Mouse (Mus musculus) heart, embryonic 14.5 days (tissue): ENCODE data around the gene Gm9780. TPM values are rescaled to one million over a fixed set of nuclear protein-coding genes. Genes with fewer than 3 reads are reported as not detected.
"Not testable (repeated sequence)": the region's sequence is repeated elsewhere in the genome, so short reads cannot be mapped to it uniquely, and the experiment has no call there.

ENCODE experiments used
- ATAC-seq: fragments of 200-750 bp; cut with Nextera tagmentation; 2 replicates; pipeline ENCODE4 v1.8.0; 2017; ENCODE audit warnings: low read depth, moderate TSS enrichment; ENCODE audit not compliant: insufficient number of reproducible peaks, insufficient read depth, low FRiP score
- H3K27ac ChIP-seq, 2 experiments: fragments of 200-500 bp in 1 of 2; fragments of 300-500 bp in 1 of 2; sonication (generic) in 1 of 2; replicated peaks in 1 of 2; 2 replicates each; pipeline ENCODE4 v1.5.1; 2012 to 2014; ENCODE audit warnings: low read depth in 2 of 2, low read length in 2 of 2, control low read depth in 1 of 2, mild to moderate bottlenecking in 1 of 2, mixed read lengths in 1 of 2; ENCODE audit not compliant: control insufficient read depth in 1 of 2, insufficient read depth in 1 of 2
- H3K27me3 ChIP-seq: fragments of 300-500 bp; sonication (generic); 2 replicates; pipeline ENCODE4 v1.6.1; 2014; ENCODE audit warnings: mild to moderate bottlenecking, low read length, control low read depth; ENCODE audit not compliant: control insufficient read depth, insufficient read depth
- H3K36me3 ChIP-seq: fragments of 300-500 bp; sonication (generic); 2 replicates; pipeline ENCODE4 v1.6.1; 2014; ENCODE audit warnings: mild to moderate bottlenecking, control low read depth, low read length, mixed read lengths; ENCODE audit not compliant: control insufficient read depth, insufficient read depth
- H3K4me1 ChIP-seq, 2 experiments: fragments of 200-500 bp in 1 of 2; fragments of 300-500 bp in 1 of 2; sonication (generic) in 1 of 2; 2 replicates each; pipeline ENCODE4 v1.6.1; 2012 to 2014; ENCODE audit warnings: low read length in 2 of 2, control low read depth in 1 of 2, mixed read lengths in 1 of 2; ENCODE audit not compliant: control insufficient read depth in 2 of 2, insufficient read depth in 2 of 2
- H3K4me2 ChIP-seq: fragments of 300-500 bp; sonication (generic); 2 replicates; pipeline ENCODE4 v1.6.1; 2014; ENCODE audit warnings: mild to moderate bottlenecking, low read length
- H3K4me3 ChIP-seq, 2 experiments: fragments of 200-500 bp in 1 of 2; fragments of 300-500 bp in 1 of 2; sonication (generic) in 1 of 2; 2 replicates each; pipeline ENCODE4 v1.5.1; 2012 to 2014; ENCODE audit warnings: low read length in 2 of 2, mild to moderate bottlenecking in 2 of 2, control low read depth in 1 of 2, low read depth in 1 of 2, moderate library complexity in 1 of 2; ENCODE audit not compliant: control insufficient read depth in 1 of 2, insufficient read depth in 1 of 2
- H3K9ac ChIP-seq: fragments of 300-500 bp; sonication (generic); 2 replicates; pipeline ENCODE4 v1.6.1; 2014; ENCODE audit warnings: mild to moderate bottlenecking, low read length
- H3K9me3 ChIP-seq: fragments of 300-500 bp; sonication (generic); 2 replicates; pipeline ENCODE4 v1.6.1; 2016; ENCODE audit warnings: low read length, control low read depth; ENCODE audit not compliant: control insufficient read depth
- WGBS: fragments of 180-500 bp; shearing (Covaris S2); extraction: QIAGEN DNeasy Blood & Tissue Kit; methylation state at CpG from one replicate; pipeline ENCODE4 v1.1.7; 2014; 5-methylcytosine and 5-hydroxymethylcytosine counted together
- polyA plus RNA-seq: library from polyadenylated mRNA; unstranded; fragments of >200 nt; fragmentation: Nextera tagmentation; extraction: Ambion mirVana; gene quantifications from 2 replicates; pipeline ENCODE4 v1.2.1, GENCODE M21; 2014

The Gm9780 gene
- 5.9 and 7.5 TPM in 2 replicates for polyA plus RNA-seq

GRCm38 (mm10) chr14:26042611-26043010 lies at the start of gene Gm9780:
TSS of gene Gm9780 (minus strand) at chr14:26042711.
- H3K27me3 ChIP-seq, H3K4me3 ChIP-seq, ATAC-seq, H3K4me1 ChIP-seq, H3K36me3 ChIP-seq, H3K27ac ChIP-seq, H3K9me3 ChIP-seq, H3K9ac ChIP-seq, H3K4me2 ChIP-seq: not testable (repeated sequence)
- no CpG with 5 or more reads among the region's 26 CpGs for WGBS

GRCm38 (mm10) chr14:26081997-26082396 lies 39.5 kb upstream of the Gm9780 start, which contains the start of gene Cphx3:
TSS of gene Cphx3 (plus strand) at chr14:26082297.
- H3K4me1 ChIP-seq, H3K9me3 ChIP-seq, H3K4me3 ChIP-seq, ATAC-seq, H3K27me3 ChIP-seq, H3K9ac ChIP-seq, H3K27ac ChIP-seq, H3K4me2 ChIP-seq, H3K36me3 ChIP-seq: not testable (repeated sequence)
- WGBS: no CpG with 5 or more reads among the region's 1 CpGs

GRCm38 (mm10) chr14:26081216-26081615 lies 38.7 kb upstream of the Gm9780 start, which contains the start of gene Cphx2:
TSS of gene Cphx2 (plus strand) at chr14:26081516.
- H3K27me3 ChIP-seq, H3K27ac ChIP-seq, H3K4me3 ChIP-seq, H3K36me3 ChIP-seq, ATAC-seq, H3K4me2 ChIP-seq, H3K9ac ChIP-seq, H3K4me1 ChIP-seq, H3K9me3 ChIP-seq: not testable (repeated sequence)
- WGBS: no CpG with 5 or more reads among the region's 6 CpGs

GRCm38 (mm10) chr14:26076620-26077390 lies 34.3 kb upstream of the Gm9780 start:
- H3K4me3 ChIP-seq, H3K9ac ChIP-seq, H3K4me2 ChIP-seq, H3K4me1 ChIP-seq, H3K27me3 ChIP-seq, ATAC-seq, H3K9me3 ChIP-seq, H3K36me3 ChIP-seq, H3K27ac ChIP-seq: not testable (repeated sequence)
- no CpG with 5 or more reads among the region's 5 CpGs for WGBS

GRCm38 (mm10) chr14:26067325-26067633 lies 24.8 kb upstream of the Gm9780 start, which contains the start of gene Tmem254c:
TSS of gene Tmem254c (minus strand) at chr14:26067355.
- H3K36me3 ChIP-seq, H3K9ac ChIP-seq, H3K27ac ChIP-seq, H3K4me2 ChIP-seq, H3K4me3 ChIP-seq, H3K27me3 ChIP-seq, H3K9me3 ChIP-seq, H3K4me1 ChIP-seq: not testable (repeated sequence)
- peak; percentile 64; the same call in 1 of the 2 replicates for ATAC-seq
- no CpG with 5 or more reads among the region's 10 CpGs for WGBS

- H3K27ac ChIP-seq, H3K9ac ChIP-seq, H3K4me1 ChIP-seq, H3K9me3 ChIP-seq, H3K27me3 ChIP-seq, H3K4me3 ChIP-seq, H3K4me2 ChIP-seq, H3K36me3 ChIP-seq: not testable (repeated sequence)
- no CpG with 5 or more reads among the region's 44 CpGs for WGBS
- ATAC-seq: peak; percentile 56
These were observed 24.2 kb upstream of the Gm9780 start for GRCm38 (mm10) chr14:26066574-26067324.

GRCm38 (mm10) chr14:26059362-26059761 lies 16.9 kb upstream of the Gm9780 start:
- H3K4me2 ChIP-seq, H3K36me3 ChIP-seq, H3K27ac ChIP-seq, H3K4me1 ChIP-seq, ATAC-seq, H3K9ac ChIP-seq, H3K4me3 ChIP-seq, H3K9me3 ChIP-seq, H3K27me3 ChIP-seq: not testable (repeated sequence)
- WGBS: no CpG with 5 or more reads among the region's 6 CpGs
